Mouse (Mus musculus): ENCODE results near the gene Mrgprb1. TPM values are rescaled to one million over a fixed set of nuclear protein-coding genes. Genes with fewer than 3 reads are reported as not detected.
"Not testable (repeated sequence)": the region's sequence is repeated elsewhere in the genome, so short reads cannot be mapped to it uniquely, and the experiment has no call there.

Gene Mrgprb1
- total and polyA plus RNA-seq, 3 experiments = not detected

DNA sequence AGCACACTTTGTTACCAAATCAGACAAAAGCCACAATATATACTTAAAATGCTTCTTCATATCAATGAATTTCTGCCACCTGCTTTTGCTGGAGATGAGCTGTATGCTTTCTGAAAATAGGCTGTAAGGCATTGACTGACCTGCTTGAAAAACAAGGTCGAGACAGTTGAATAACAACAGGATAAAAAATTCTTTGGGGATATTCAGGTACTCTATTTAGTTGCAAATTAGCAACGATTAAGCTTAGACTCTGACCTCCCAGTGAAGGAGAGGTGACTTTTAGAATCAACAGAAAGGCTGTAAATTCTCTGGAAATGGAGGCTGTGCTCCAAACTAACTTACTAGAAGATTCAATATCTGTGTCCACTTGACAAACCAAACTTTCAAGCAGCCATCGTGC, 19.6 kb downstream of the Mrgprb1 start:
- Histone ChIP-seq H3K4me1 (ENCODE audit: control insufficient read depth in 1 of 2, insufficient read depth in 2 of 2) (no peaks in the 10 kb centered on the region), H3K9ac (ENCODE audit: insufficient read depth, low read depth) (no peak overlapping the region), H3K79me2 (replicated peaks; ENCODE audit: control insufficient read depth, extremely low read depth, insufficient read depth, poor library complexity, severe bottlenecking) (no peaks in the 10 kb centered on the region), H3K4me2 (ENCODE audit: insufficient read depth, low read depth, poor library complexity, severe bottlenecking) (no peak overlapping the region), H3K27me3 (replicated peaks) (no peaks in the 10 kb centered on the region), H3K4me3 (replicated peaks in 1 of 3; ENCODE audit: low read depth in 2 of 3, low read length in 2 of 3, poor library complexity in 1 of 3) (no peak overlapping the region), H3K9me3 (replicated peaks; ENCODE audit: low read length) (no peaks in the 10 kb centered on the region), H3K27ac (ENCODE audit: insufficient read depth, low read depth) (no peak overlapping the region), H3K36me3 (replicated peaks in 1 of 2; ENCODE audit: control insufficient read depth in 1 of 2, insufficient read depth in 1 of 2, low read length in 1 of 2) (no peaks in the 10 kb centered on the region)
- TF ChIP-seq UBTF (IDR thresholded peaks at IDR 0.05; ENCODE audit: low read depth, low read length) (no peak), MAFK (IDR thresholded peaks at IDR 0.05; ENCODE audit: insufficient replicate concordance, low read length) (no peak), MXI1 (IDR thresholded peaks at IDR 0.05; ENCODE audit: low read depth, low read length) (no peak), TBP (conservative IDR thresholded peaks at IDR 0.05; ENCODE audit: low read depth, low read length) (no peak), KAT2A (IDR thresholded peaks at IDR 0.05; ENCODE audit: insufficient replicate concordance, low read length) (no peak), EP300 (IDR thresholded peaks at IDR 0.05; ENCODE audit: low read length) (no peak), POLR2A (IDR thresholded peaks at IDR 0.05; ENCODE audit: low read depth, low read length) (no peak), MAX (IDR thresholded peaks at IDR 0.05; ENCODE audit: low read length) (no peak), SIN3A (IDR thresholded peaks at IDR 0.05; ENCODE audit: low read length) (no peak), NELFE (IDR thresholded peaks at IDR 0.05; ENCODE audit: low read depth, low read length) (no peak)
- in situ Hi-C loops (cut with MboI; ENCODE audit: low pct_ligation_motif_present, low pct_unique_long_range_greater_than_20kb, low sequenced_read_pairs) (no loop called here), dilution Hi-C loops (cut with MboI; ENCODE audit: extremely low pct_ligation_motif_present, extremely low pct_unique_long_range_greater_than_20kb, low sequenced_read_pairs) (no loop called here)
- no peak for DNase-seq (ENCODE audit: extremely low read depth)

GRCm38 (mm10) chr7:48435936-48436335, 20.2 kb downstream of the Mrgprb1 start:
- H3K79me2 ChIP-seq (replicated peaks; ENCODE audit: control insufficient read depth, extremely low read depth, insufficient read depth, poor library complexity, severe bottlenecking); DNase-seq (ENCODE audit: extremely low read depth); H3K9me3 ChIP-seq (replicated peaks; ENCODE audit: low read length); dilution Hi-C loops (cut with MboI; ENCODE audit: extremely low pct_ligation_motif_present, extremely low pct_unique_long_range_greater_than_20kb, low sequenced_read_pairs); H3K4me3 ChIP-seq (replicated peaks in 1 of 3; ENCODE audit: low read depth in 2 of 3, low read length in 2 of 3, poor library complexity in 1 of 3); H3K27me3 ChIP-seq (replicated peaks); H3K4me1 ChIP-seq (ENCODE audit: control insufficient read depth in 1 of 2, insufficient read depth in 2 of 2); H3K36me3 ChIP-seq (replicated peaks in 1 of 2; ENCODE audit: control insufficient read depth in 1 of 2, insufficient read depth in 1 of 2, low read length in 1 of 2); in situ Hi-C loops (cut with MboI; ENCODE audit: low pct_ligation_motif_present, low pct_unique_long_range_greater_than_20kb, low sequenced_read_pairs); H3K9ac ChIP-seq (ENCODE audit: insufficient read depth, low read depth); H3K27ac ChIP-seq (ENCODE audit: insufficient read depth, low read depth); H3K4me2 ChIP-seq (ENCODE audit: insufficient read depth, low read depth, poor library complexity, severe bottlenecking): not testable (repeated sequence)

Other genes starting within 250 kb of the Mrgprb1 start
- not detected in 2 replicates for gene Mrgprb8, start 67.8 kb downstream of the Mrgprb1 start, total RNA-seq (2012; rRNA removed)
- gene Mrgprb8, start 67.8 kb downstream of the Mrgprb1 start, total RNA-seq (2014; rRNA removed) = not detected in 2 replicates
- not detected in 2 replicates for gene Mrgprb8, start 67.8 kb downstream of the Mrgprb1 start, polyA plus RNA-seq (2012; ENCODE audit: insufficient read length, low read depth)
- not detected in 2 replicates for gene Mrgprx2, start 43.0 kb upstream of the Mrgprb1 start, total RNA-seq (2012; rRNA removed)
- not detected in 2 replicates for gene Mrgprx2, start 43.0 kb upstream of the Mrgprb1 start, total RNA-seq (2014; rRNA removed)
- not detected in 2 replicates for gene Mrgprx2, start 43.0 kb upstream of the Mrgprb1 start, polyA plus RNA-seq (2012; ENCODE audit: insufficient read length, low read depth)
- gene Mrgprb2, start 101.7 kb upstream of the Mrgprb1 start, total RNA-seq (2012; rRNA removed) = not detected in 2 replicates
- gene Mrgprb2, start 101.7 kb upstream of the Mrgprb1 start, total RNA-seq (2014; rRNA removed) = not detected in 2 replicates
- gene Mrgprb2, start 101.7 kb upstream of the Mrgprb1 start, polyA plus RNA-seq (2012; ENCODE audit: insufficient read length, low read depth) = not detected in 2 replicates
- not detected in 2 replicates for gene Mrgprb3, start 187.5 kb upstream of the Mrgprb1 start, total RNA-seq (2012; rRNA removed)
- gene Mrgprb3, start 187.5 kb upstream of the Mrgprb1 start, total RNA-seq (2014; rRNA removed) = not detected in 2 replicates
- not detected in 2 replicates for gene Mrgprb3, start 187.5 kb upstream of the Mrgprb1 start, polyA plus RNA-seq (2012; ENCODE audit: insufficient read length, low read depth)

Measured in CH12.LX (cell line).